Mouse (Mus musculus): ENCODE measurements around the gene Sppl3.
A peak's percentile ranks its signal among the peaks of the same experiment; 100 is the strongest.

The Sppl3 gene

DNA sequence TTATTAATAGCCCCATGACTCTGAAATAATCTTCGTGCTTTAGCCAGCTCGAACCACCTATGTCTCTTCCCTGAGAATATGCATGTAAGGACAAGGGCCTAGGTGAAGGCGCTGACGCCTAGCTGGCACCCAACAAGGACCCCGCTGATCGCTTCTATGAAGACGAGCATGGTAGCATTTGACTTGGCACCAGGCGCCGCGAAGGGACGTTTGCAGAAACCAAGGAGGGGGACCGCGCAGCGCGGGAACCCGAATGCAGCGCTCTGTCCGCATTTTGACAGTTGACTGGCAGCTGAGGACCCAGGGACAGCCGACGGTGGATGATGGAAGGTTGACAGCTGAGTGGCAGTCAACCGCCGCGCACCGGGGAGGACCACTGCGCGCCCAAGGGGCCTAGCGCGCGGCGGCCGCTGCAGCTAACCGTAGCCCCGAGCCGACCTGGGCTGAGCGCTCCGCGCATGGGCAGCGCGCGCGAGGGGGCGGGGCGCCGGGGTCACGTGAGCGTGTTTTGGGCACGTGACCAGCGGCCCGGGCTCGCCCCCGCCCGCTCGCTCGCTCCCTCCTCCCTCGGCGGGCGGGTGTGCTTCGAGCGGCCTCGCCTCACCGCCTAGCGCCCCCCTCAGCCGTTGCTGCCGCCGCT is at the start of gene Sppl3:
Gene Sppl3 (plus strand): TSS at position 561 of the 640 bp plus-strand sequence.
- DNase-seq (ENCODE audit: low read depth, low spot score) = peak; percentile 78

DNA sequence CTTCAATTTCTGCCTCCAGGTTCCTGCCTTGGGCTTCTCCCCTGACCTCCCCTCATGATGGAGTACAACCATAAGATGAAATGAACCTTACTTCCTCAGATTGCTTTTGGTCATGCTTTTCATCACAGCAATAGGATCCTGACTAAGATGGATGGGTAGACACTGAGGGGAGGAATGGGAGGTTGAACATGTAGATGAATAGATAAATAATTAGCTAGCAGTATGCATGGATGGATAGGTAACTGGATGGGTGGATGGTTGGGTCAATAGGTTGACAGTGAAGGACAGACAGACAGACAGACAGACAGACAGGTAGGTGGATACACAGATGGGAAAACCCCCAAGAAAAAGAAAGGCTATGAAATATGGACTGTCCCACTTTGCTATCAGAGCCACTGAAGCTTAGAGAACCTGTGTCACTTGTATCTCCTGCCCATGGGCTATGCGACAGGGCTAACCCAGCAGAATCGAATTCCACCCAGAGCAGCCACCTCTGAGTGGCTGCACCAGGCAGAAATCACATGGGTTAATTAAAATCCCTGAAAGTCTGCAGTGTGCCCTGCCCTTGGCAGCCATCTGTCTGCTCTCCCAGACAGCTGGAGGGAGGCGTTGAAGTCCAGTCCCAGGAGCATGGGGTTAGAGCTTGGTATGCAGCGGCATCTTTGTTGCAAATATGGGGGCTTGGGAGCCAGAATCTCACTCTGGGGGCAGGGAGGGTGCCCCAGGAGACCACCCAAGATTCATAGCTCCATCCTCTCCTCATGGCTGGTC is 49.2 kb upstream of the Sppl3 start:
- DNase-seq (ENCODE audit: low read depth, low spot score) = no peak

DNA sequence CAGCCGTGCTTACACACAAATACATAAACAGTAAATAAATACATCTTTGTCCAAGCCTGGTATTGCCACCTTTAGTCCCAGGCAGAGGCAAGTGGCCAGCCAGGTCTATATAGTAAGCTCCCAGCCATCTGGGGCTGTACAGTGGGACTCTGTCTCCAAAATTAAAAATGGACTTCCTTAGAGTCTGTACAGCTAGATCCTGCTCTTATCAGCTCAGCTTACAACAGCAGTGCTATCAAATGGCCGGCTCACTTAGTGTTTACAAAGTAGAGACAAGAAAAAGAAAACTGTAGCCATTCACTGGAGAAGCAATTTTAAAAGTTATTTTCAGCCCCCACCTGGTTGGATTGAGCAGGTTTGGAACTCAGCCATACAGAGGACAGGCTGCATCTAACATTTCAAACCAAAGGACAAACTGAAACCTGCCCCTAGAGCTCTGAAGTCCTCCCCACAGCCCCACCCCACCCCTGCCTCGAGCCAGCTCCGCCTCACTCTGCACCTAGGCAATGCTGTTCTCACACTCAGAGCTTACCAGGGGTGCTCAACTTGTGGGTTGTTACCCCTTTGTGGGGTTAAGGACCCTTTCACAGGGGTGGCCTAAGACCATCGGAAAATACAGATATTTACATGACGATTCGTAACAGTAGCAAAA is 46.5 kb upstream of the Sppl3 start:
- no peak for DNase-seq (ENCODE audit: low read depth, low spot score)

DNA sequence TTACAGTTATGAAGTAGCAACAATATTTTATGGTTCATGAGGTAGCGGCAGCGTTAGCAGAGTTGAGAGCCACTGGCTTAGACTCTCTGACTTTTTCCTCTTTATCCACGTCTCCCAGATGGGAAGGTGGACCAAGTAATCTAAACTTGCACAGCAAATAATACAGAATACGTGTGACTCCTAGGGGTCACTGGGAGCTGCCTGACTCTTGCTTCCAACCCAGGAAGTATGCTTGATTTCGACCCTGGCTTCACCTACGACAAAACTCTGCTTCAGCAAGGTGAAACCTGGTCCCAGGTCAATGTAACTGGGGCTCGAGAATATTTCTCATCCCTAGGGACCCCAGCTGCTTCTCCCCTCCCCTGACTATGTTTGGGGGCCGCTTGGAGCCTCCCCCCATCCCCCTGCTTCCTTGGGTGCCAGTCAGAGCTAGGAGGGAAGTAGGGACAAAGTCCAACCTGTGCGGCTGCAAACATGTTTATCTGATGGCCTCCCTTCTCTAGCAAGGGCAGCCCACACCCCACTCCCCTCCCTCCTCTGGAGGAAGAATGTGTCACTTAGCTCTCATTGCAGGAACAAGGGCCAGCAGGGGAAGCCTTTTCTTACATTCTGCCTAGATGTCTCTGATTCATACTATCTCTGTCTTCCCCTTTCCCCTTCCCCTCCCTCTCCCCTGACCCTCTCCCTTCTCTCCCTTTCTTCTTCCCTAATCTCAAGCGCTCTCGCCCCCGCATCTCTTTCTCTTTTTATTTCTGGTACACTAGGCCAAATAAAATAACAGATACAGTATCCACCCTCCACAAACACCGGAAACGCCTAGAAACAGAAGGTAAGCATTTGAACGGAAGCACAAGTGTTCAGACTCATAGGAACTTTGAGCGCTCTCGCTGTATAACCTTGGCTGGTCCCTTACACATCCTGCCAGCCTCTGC is 45.7 kb upstream of the Sppl3 start:
- DNase-seq (ENCODE audit: low read depth, low spot score) = no peak

DNA sequence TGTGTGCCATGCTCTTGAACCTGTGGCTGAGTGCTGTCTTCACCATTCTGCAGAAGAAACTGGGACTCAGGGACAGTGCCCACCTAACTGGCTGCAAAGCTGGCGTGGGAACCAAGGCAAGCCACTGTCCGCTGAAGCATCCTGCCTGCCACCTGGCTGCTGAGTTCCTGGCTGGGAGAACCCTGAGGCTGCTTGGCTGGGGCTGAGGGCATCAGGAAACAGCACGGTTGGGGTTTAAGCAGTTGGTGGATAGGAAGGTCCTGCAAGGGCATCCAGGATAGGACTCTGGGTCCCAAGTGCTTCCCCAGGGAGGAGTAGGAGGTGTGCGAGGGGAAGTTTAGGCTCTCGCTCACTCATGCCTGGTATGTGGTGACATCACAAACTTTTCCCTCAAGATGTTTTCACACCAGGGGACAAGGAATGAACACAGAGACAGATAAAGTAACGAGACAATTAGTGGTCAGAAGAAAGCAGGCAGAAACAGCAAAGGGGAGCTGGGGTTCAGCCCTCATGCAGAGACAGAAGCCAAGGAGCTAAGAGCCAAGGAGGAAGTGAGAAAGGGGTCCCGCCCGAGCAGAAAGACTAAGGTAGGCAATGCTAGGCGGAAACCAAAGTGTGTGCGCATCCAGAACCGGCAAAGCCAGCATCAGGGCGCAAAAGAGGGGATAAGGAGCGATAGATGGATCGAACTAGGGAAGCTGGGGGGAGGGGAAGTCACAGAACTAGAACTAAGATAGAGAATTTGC is 43.2 kb upstream of the Sppl3 start:
- DNase-seq (ENCODE audit: low read depth, low spot score) = no peak

DNA sequence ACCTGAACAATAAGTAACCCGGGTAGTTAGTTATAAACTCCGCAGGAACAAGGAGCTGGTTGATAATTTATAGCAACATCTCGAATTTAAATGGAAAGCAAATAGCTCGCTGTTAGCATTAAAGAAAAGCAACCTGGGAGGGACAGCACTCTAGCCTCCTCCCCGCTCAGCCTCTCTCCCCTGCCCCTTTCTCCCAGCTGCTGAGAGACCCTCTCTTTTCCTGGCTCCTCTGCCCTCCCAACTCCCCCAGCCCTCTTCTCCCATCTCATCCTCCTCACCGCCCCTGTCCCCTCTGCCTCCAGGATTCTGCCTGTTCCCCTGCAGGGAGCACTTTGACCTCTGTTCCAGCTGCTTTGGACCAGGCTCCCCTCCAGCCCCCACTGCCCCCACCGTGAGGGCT is 42.3 kb upstream of the Sppl3 start:
- DNase-seq (ENCODE audit: low read depth, low spot score) = no peak

DNA sequence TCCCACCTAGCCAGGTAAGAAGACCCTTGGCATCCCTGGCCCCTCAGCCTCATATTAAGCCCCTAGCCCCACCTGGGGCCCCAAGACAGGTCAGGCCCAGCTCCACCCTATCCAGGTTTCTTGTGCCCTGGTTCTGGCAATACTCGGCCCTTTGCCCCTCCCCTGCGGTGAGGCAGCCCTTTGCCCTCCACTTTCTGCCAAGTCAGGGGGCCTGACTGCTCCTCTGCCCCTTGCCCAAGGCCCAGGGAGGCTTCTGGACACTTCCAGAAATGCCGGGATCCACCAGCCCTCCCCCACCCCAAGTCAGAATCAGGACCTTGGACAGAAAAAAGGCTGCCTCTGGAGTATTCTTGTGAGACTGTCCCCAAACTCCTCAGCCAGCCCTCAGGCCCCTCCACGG is 41.9 kb upstream of the Sppl3 start:
- no peak for DNase-seq (ENCODE audit: low read depth, low spot score)

DNA sequence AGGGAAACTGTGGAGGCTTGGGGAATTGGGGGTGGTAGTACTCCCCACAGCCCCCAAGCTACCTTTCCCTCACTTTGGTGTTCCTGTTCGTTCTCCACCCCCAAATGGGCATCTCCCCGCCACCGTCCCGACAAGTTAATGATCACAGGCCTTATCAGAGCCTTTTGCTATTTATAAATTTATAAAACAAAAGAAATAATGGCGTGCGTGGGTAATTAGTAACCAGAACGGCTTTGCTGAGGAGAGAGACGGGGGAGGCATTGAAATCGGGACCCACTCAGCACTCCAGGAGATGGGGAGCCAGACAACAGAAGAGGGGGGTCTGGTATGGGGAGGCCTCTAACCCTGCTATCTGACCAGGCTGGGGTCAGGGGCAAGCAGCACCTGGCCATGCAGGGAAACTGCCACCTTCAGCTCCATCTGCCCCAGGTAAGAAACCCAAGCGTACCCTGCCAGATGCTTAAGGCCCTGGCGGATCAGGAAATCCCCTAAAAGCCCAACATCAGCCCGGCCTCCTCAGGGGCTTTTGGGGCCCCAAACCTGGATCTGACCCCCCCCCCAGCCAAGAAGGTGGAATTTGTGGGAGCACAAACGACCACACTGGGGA is 41.2 kb upstream of the Sppl3 start:
- DNase-seq (ENCODE audit: low read depth, low spot score) = no peak

DNA sequence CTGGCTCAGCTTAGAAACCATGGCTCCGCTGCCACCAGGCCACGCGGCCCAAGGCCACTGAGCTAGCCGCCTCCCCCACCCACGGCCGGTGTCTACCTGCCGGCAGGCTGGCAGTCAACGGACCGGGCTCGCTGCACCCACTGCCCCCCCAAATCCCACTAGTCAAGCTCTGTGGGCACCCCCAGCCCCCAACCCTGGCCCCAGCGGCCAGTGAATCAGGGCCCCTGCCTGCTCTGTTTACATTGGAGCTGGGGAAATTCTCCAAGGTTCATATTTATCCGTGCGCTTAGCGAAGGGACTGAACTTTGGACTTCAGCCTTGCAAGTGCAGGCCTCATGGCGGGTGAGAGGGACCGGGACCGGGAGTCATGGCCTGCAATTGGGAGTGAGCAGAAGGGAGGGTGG is 40.1 kb upstream of the Sppl3 start, which contains the start of gene Hnf1a:
Gene Hnf1a (minus strand): TSS at position 271 of the 404 bp plus-strand sequence.
- DNase-seq (ENCODE audit: low read depth, low spot score) = no peak

DNA sequence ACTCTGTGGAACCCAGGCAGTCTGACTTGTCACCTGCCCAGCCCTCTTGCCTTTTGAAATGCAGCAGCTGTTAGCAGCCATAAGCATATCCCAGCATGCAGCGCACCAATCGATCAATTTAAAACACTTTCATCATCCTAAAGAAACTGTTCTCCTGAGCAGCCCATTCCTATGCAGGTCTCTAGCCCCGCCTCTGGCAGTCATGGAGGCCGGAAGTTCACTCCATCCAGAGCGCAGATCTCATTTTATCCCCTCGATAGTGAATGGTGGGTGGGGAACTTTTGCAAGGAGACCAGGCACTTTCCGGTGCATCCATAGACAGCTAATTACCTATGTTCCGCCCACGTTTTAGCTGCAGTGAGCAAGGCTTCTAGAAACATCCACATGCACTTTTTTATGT is 38.7 kb upstream of the Sppl3 start:
- DNase-seq (ENCODE audit: low read depth, low spot score) = no peak

DNA sequence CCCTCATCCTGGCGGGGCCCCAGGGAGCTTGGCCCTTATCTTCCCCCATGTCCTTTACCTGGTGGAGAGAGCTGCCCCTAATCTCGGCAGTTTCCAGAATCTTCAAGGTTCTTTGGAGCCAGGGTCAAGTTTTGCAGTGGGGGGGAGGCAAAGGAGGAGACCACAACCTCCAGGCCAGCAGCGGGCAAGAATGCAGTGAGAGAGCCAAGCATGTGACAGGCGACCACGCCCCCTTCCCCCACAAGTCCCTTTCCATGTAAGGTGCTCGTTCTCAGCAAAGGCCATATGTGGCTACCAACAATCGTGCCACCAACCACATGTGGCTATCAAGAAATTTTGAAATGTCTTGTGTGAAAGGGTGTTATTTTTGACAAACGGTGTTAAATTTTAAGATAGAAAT is 37.8 kb upstream of the Sppl3 start:
- no peak for DNase-seq (ENCODE audit: low read depth, low spot score)

DNA sequence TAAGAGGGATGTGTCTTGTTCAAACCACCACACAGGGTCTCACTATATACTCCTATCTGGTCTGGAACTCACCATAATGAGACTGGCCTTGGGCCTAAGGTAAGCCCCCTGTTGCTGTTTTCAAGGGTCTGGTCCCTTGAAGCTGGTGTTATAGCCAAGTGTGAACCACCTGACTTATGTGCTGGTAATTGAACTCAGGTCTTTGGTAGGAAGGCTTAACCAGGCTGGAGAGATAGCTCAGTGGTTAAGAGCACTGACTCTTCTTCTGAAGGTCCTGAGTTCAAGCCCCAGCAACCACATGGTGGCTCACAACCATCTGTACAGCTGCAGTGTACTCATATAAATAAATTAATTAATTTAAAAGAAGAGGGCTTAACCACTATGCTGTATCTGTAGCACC is 34.0 kb upstream of the Sppl3 start:
- no peak for DNase-seq (ENCODE audit: low read depth, low spot score)

DNA sequence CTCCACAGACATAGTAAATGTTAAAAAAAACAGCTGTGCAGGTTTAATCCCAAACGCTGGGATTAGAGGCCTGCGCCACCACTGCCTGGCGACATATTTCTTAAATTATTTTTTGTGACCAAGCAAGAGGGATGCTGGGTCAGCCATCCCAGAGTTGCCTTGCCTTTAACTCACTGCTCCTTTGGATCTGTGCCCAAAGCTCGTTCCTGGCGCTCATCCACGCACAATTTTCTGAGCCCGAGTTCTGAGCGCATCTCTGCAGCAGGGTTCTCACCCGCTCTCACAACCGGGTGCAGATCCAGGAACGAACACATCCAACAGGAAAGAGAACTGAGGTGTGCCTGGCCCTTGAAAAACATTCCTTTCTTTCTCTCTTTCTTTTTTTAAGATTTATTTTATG is 32.5 kb upstream of the Sppl3 start:
- no peak for DNase-seq (ENCODE audit: low read depth, low spot score)

DNA sequence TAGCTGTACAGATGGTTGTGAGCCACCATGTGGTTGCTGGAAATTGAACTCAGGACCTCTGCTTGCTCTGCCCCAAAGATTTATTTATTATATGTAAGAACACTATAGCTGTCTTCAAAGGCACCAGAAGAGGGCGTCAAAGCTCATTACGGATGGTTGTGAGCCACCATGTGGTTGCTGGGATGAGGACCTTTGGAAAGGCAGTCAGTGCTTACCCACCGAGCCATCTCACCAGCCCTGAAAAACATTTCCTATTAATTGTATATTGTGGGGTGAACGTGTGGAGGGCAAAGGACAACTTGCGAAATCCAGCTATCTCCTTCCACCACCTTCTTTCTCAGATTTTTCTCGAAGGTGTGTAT is 32.1 kb upstream of the Sppl3 start:
- DNase-seq (ENCODE audit: low read depth, low spot score) = no peak

DNA sequence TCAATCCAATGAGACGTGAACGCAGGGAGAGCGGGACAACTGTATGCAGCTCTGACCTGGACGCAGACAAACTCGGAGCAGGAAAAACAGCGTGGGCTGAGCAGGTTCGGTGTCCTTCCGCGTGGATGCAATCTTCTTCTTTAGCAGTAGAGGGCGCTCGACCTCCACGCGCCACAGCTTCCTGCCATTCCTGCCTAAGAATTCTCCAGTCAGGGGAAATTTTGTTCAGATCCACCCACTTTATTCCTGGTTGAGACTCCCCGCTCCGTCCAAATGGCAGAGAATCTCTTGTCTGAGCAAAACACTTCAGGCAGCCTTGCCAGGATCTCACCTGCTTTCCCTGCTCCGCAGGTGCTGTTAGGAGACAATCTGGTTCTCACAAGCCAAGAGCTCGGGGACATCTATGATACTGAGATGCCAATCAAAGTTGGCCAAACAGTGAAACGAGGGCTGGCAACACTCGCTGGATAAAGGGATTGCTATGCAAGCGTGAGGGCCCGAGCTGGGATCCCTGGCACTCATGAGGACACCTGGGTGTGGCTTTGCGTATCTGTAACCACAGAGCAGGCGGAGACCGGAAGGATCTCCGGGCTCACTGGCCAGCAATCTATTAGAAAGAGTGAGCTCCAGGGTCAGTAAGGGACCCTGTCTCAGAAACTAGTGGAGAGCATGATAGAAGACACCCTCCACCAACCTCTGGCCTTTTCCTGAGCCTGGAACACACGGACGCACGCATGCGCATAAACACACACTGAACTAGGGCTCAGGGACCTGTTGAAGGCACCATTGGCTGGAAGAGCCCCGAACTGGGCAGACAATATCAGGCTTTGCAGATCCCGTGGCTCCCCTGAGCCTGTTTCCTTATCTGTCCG is 31.5 kb upstream of the Sppl3 start:
- peak; percentile 51 for DNase-seq (ENCODE audit: low read depth, low spot score)

DNA sequence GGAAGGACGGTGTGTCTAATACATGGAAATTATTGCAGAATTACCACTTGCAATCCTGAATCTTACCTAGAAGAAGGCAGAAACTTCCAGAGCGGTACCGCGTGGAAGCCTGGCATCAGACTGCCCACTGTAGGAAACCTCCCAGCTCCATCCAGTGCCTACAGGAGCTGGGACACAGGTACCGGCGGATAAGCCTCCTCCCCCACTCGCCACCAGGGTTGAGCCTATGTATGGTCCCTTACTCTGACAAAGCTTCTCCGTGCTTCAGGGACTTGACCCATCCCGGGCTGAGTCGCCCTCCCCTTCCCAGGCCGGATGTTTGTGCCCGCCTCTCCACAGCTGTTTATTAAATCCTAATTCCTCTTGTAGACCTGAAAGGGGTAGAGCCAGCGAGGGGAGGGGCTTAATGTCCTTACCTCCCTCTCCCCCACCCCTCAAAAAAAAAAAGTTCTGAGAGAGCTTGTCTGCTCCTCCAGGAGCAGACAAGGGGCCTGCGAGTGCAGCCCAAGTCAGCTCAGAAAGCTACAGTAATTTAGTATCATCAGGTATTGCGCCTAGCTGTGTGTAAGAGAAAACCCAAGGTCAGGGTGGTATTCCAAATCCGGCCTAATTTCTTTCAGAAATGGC is 30.7 kb upstream of the Sppl3 start:
- no peak for DNase-seq (ENCODE audit: low read depth, low spot score)

DNA sequence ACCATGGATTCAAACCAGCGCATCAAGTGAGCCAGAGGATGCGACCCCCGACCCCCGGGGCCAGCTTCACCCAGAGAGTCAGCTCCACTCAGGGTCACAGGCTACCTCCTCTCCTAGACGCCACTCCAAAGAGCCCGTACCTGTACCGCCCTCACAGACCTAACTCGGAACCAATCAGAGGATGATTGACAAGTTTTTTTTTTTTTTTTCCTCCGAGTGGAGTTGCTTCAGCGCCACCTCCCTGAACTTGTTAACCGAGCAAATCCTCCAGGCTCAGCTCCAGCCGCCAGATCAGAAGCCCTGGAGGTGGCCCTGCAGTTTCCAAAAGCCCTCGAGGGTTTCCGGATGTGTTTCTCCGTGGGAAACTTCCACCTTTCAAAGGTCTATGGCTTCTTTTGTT is 28.9 kb upstream of the Sppl3 start:
- no peak for DNase-seq (ENCODE audit: low read depth, low spot score)

DNA sequence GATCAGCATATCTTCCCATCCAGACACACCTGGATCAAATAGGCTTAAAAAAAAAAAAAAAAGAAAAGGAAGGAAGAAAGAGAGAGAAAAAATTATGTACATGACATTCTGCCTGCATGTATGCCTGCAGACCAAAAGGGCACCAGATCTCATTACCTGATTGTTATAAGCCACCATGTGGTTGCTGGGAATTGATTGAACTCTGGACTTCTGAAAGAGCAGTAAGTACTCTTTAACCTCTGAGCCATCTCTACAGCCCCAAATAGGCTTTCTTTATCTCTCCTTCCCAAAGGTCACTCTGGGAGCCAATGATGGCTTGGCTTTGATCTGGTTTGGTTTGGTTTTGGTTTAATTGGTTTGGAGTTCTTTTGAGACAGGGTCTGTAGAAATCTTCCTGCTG is 25.9 kb upstream of the Sppl3 start:
- no peak for DNase-seq (ENCODE audit: low read depth, low spot score)

DNA sequence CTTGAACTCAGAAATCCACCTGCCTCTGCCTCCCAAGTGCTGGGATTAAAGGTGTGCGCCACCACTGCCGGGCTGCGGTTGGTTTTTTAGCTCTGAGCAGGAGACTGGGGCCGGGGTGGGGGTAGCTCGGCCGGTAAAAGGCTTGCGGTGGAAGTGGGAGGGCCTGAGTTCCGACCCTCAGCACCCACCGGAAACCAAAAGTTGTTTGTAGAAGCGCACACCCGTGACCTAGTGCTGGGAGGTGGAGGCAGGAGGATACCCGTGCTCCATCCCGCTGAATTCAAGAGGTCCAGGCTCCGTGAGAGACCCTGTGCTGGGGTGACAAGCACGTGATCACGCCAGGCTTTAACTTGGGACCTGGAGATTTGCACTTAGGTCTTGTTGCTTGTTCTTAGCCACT is 14.5 kb upstream of the Sppl3 start:
- DNase-seq (ENCODE audit: low read depth, low spot score) = no peak

All from brain, embryonic 18.5 days (tissue).